Mouse (Mus musculus): ENCODE measurements around the gene Ssh1.

- TF ChIP-seq CTCF (IDR thresholded peaks at IDR 0.05; ENCODE audit: borderline replicate concordance, control insufficient read depth, extremely low read depth, insufficient read depth, low read length, poor library complexity) (no peak), POLR2A (IDR thresholded peaks at IDR 0.05; ENCODE audit: control insufficient read depth, extremely low read depth, insufficient read depth, low read length, poor library complexity) (no peak)
Measured at GRCm38 (mm10) chr5:113965659-113966185, 28.0 kb downstream of the Ssh1 start.

Data from thymus, adult 2 months (tissue).